Mouse (Mus musculus): ENCODE results near the gene Mttp.
A peak's percentile ranks its signal among the peaks of the same experiment; 100 is the strongest.
"Not testable (repeated sequence)": the region's sequence is repeated elsewhere in the genome, so short reads cannot be mapped to it uniquely, and the experiment has no call there.

The Mttp gene

DNA sequence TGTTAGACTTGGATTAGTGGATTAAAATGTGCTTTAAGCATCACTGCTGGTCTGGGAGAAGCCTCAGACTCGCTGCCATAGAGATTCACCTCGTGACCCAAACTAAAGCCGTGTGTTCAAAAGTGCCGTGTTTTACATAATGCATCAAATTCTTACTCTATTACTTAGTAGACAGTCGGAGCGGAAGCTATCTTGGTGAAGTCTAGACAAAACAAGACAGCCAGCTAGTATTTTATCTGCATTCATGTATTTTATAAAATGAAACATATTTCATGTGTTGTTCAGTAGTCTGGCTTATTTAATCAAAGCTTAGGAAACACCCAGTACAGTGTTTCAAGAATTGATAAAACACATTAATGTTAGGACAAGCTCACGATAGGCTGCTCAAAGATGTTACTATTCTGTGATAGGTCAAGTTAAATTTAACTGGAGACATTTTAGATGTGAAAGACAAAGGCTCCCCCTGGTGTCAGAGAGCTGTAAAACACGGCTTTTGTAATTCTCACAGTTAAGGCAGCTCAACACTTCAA is at the start of gene Mttp:
Gene Mttp, minus strand, starts transcription at position 327 of the 530 bp plus-strand sequence.
- DNase-seq (ENCODE audit: low spot score in 2 of 2), result peak; percentile 55 to 92

DNA sequence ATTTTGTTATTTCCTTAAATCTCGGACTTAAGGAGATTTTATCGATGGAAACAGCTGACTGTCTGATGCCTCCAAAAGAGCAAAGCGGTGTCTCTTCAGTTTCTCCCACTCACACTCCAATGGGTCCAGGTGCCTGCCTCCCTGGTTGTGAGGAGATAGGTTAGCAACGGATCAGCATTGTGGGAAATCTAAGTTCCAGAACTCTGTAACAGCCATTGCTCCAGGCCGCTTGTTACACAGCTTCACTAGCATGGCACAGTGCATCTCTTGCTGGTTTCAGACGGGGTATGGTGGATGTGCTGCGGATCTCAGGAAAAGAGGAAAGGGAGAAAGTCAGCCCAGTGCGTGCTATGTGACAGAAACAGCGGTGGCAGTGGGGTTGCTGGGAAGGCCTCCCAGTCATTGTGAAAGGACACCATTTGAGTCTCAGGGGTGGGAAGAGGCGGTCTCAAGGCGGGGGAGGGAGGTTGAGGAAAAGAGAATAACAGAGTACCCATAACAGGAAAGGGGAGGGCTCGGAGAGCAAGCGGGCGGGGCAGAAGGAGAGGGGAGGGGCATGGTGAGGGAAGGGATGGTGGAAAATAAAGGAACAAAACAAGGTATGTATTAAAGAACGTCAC is 49.0 kb upstream of the Mttp start, which contains the start of gene 4930579F01Rik:
Gene 4930579F01Rik, minus strand, starts transcription at position 143 of the 620 bp plus-strand sequence.
- DNase-seq (ENCODE audit: low spot score in 2 of 2), result no peak

DNA sequence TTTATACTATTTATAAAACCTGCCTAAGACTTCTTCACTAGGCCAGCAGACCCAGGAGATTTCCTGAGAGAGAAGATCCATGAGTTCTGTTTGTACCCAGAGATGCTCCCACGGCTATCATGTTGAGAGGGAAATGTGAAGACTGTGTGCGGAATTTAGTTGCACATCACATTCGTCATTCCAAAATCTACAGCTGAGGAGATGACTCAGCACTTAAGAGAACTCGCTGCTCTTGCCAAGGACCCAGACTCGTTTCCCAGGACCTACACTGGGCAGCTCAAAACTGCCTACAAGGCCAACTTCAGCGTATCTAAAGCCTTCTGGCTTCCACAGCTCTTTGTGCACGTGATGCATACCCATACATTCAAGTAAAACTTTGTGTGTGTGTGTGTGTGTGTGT is 47.5 kb upstream of the Mttp start:
- no peak for DNase-seq (ENCODE audit: low spot score in 2 of 2)

DNA sequence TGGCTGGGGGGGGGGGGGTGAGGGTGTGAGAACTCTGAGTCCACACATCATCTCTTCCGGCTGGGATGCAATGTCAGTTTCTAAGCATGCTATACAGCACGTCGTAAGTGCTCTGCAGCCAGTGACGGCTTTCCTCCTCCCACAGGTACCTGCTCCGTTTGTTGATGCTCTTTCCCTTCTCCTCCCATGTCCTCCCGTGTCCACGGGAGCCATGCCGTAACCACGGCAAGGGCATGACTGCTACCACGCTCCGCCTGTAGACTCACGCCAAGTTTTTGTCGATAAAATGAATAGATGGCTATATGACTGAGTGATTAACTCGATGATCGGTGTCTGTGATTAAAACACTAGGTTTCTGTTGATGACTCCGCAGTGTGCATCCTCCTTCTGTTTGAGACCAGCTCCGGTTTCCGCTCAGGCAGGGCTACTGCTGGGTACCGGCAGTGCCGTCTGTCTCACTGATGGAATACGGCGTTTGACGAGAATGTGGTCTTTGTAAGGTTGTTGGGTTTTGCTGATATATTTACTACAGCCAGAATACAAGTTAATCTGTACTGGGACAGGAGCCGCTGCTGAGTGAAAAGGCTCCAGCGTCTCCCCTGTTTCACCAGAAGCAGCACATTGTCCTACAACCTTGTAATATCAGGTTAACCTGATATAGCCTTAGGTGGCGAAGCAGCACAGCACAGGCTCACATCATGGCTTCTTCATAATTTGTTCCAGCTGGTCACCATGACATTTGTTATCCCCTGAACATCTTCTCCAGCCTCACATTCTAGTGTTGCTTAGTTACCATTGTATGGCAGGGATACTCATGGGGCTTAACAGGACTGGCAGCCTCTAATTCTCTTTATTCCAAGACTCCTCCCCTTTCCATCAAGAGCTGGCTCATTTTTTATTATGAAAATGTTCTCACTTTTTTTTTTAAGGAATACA is 41.5 kb upstream of the Mttp start:
- DNase-seq (ENCODE audit: low spot score in 2 of 2), result no peak

DNA sequence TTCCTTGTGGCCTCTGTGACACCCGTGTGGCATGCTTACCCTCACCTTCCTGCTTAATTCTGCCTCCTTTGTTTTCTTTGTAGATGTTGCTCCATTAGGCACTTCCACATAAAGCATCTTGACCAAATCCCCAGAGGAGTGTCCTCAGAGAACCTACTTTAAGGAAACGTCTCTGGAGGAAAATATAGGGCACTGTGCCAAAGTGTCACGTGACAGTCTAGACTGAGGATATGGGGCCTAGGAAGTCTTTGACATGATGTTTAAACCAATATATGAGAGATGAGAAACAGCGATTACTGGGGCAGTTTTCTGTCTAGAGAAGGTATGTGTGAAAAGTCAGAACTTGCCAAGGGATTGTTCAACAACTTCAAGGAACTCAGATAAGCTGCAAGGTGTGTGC is 40.5 kb upstream of the Mttp start:
- no peak for DNase-seq (ENCODE audit: low spot score in 2 of 2)

DNA sequence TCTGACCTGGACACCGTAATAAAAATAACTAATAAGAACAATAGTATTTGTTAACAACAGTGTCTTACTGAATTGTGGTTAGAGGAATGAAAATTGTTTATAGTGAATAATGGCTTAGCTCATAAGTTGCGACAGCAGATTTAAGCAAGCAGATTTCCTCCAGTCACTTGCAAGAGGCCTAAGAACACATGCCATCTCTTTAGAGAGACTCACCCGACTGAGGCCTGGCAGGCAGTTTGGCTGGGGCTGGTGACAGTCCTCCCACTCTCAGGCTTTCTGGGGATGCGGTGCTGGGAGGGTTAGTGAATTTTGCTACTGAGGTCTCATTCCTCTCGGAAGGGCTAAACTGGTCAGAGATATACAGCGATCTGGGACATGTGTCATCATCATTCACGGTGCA is 38.6 kb upstream of the Mttp start:
- no peak for DNase-seq (ENCODE audit: low spot score in 2 of 2)

DNA sequence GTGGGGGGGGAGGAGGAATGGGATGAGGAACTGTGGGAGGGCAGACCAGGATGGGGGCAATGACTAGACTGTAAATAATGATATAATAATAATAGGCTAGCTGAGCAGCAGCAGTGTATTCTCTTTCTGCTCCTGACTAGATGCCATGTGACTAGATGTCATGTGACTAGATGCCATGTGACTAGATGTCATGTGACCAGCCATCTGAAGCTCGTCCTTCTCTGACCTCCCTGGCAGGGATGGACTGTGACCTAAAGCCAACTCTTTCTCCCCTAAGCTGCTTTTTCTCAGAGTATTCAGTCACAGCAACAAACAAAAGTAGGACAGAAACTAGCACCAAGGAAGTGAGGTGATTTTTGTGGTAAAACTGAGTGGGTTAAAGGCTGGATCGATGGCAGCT is 37.3 kb upstream of the Mttp start:
- no peak for DNase-seq (ENCODE audit: low spot score in 2 of 2)

- no peak for DNase-seq (ENCODE audit: low spot score in 2 of 2)
Observed at GRCm38 (mm10) chr3:138175551-138175950, 30.8 kb upstream of the Mttp start.

DNA sequence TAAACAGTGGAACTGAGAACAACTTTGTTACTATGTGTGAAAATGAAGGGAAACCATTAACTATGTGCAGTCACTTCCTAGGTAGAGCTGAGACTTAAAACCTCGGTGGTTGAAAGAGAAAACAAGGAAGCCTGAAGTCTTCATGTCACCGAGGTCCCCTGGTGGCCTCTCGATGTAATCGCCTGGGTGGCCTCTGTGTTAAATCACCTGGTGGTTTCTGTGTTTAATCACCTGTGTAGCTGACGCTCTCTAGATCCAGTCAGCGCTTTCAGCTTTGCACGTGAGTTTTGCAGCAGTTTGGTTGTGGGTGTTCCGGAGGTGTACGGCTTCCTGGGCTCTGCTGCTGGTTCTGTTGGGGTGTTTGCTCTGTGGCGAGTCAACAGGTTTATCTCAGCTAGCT is 28.5 kb upstream of the Mttp start:
- no peak for DNase-seq (ENCODE audit: low spot score in 2 of 2)

DNA sequence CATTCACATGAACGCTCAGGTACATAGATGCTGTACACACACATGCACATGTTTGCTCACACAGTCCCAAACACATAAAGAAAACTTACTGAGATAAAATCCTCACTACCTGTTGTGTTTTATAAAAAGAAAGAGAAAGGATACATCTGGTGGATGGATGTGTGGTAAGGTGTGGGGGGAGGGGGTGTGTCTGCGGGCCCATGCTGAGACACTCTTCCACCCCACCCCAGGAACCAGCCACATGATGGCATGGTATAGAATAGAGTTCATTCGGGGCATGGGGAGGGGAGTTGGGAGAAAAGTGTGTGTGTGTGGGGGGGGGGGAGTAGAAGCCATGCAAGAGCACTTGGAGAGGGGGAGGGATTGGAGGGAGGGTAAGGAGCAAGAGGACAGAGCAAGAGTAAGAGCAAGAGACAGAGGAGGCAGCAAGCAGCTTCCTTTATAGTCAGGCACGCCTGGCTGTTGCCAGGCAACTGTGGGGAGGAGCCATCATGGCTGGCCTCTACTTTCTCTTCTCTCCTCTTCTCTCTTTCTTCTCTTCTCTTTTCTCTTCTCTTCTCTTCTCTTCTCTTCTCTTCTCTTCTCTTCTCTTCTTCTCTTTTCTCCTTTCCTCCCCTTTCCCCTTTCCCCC is 17.9 kb upstream of the Mttp start:
- no peak for DNase-seq (ENCODE audit: low spot score in 2 of 2)

DNA sequence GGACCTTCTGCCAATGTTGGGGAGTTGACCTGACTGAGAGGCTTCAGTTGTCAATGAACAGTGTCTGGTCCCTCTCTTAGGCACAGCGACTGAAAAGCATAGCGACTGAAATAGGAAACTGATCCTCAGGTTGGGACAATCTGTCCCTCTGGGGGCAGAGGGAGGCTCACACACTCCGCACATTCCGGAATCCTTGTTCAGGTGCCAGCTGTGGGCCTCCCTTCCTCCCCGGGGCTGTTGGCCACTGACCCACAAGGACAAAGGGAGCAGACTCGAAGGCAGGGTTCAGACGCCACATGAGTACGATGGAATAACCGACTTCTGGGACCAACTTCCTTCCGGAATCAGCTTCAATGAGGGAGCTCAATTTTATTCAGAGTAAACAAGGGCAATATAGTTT is 16.9 kb upstream of the Mttp start:
- no peak for DNase-seq (ENCODE audit: low spot score in 2 of 2)

DNA sequence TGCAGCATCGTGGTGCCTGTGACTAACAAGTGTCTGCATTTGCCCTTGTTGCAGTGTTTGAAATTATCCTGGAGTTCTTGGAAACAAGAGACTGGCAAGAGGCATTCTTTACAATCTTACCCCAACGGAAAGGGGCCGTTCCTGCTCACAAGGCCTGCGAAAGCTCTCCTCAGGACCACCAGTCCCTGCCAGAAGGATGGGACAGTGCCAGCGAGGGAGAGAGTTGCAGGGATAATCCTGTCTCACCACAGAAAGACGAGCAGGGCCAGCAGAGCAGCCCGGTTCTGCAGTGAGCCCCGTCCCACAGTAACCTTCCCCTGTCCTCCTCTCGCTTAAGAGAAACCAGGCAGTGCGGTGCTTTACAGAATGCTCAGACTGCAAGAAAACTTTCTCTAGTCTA is 11.9 kb upstream of the Mttp start:
- no peak for DNase-seq (ENCODE audit: low spot score in 2 of 2)

DNA sequence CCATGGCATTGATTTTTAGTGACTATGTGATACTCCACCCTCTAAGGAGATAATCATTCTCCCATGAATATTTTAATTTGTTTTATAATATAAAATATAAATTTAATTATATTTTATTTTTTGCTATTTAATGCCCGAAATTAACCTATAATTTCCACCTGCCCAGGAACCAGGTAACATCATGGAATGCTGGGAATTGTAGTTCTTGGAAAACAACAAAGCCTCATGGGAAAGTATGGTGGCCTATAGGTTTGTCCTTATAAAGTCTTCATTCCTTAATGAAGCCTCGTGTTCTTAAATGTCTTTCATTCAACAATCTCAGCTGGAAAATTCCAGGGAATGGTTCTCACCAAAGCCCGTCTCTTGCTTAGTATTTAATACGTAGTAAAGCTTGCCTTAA is 10.3 kb upstream of the Mttp start:
- no peak for DNase-seq (ENCODE audit: low spot score in 2 of 2)

GRCm38 (mm10) chr3:138148811-138149210 is 4.0 kb upstream of the Mttp start:
- no peak for DNase-seq (ENCODE audit: low spot score in 2 of 2)

GRCm38 (mm10) chr3:138144060-138144641 is 617 bp downstream of the Mttp start:
- no peak for DNase-seq (ENCODE audit: low spot score in 2 of 2)

GRCm38 (mm10) chr3:138143315-138144059 is 1.3 kb downstream of the Mttp start, which contains the start of gene Trmt10a:
Gene Trmt10a, plus strand, starts transcription at chr3:138143448.
- peak; percentile 92 to 99 for DNase-seq (ENCODE audit: low spot score in 2 of 2)

DNA sequence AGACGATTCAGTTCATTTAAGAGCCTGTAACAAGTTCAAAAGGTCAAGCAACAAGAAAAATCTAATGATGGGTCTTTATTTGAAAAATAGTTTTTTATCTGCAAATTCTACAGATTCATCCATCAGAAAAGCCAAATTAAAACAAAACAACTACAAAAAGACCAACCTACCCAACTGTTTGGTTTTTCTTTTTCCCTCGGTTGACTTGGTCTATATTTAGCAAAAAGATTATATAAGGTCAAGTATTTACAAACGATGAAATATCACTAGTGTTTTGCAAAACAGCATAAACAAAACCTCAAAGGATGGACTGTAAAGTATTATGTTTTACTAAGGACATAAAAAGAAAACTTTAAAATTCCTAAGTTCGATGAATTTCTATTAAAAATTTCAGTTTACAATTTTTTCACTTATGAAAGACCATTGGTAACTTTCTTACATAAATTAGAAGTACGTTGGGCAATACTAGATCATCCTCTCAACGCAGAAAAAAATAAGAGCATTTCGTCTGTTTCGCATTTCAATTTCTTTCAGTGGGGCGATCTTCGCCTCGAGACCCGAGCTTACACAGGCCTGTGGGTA is 1.9 kb downstream of the Mttp start:
- no peak for DNase-seq (ENCODE audit: low spot score in 2 of 2)

- DNase-seq (ENCODE audit: low spot score in 2 of 2), result no peak
Observed at GRCm38 (mm10) chr3:138142052-138142732, 2.6 kb downstream of the Mttp start.

GRCm38 (mm10) chr3:138139663-138140062 is 5.1 kb downstream of the Mttp start:
- no peak for DNase-seq (ENCODE audit: low spot score in 2 of 2)

GRCm38 (mm10) chr3:138138146-138138545 is 6.6 kb downstream of the Mttp start:
- DNase-seq (ENCODE audit: low spot score in 2 of 2), result not testable (repeated sequence)

Measured in left cerebral cortex, adult 9 months (tissue).